Comparison of ENCODE assay signal across 11 mouse cellular contexts in the genomic region with DNA sequence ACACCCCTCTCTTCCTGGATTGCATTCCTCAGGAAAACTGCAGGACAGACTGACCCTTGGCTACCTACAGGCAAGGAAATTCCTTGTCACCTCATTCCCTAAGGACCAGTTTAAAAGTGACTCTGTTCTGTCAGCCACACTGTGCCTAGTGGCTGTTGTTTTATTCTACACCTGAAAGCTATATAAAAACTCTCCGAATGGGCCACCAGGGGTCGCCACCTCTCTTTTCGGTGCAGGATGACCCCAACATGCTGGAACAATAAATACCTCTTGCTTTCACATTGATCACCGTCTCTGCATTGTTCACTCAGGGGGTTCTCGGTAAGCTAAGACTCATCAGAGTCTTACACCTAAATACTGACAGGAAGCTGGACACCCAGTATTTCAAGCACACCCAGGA.
DNase-seq lines count a peak whose midpoint lies in the region; ATAC-seq lines count a peak whose summit lies in the region.
"Had no signal": no experiment of that assay in that cellular context is flagged by ENCODE, and none has a peak within 500 bp of the region (broad histone marks: within the 10 kb centered on the region; RNA-seq: fewer than 3 reads in every experiment).

No protein-coding gene starts in this region.

- peak; percentile 7 to 13 for DNase-seq in kidney, postnatal 4 days
- DNase-seq in kidney, adult 11 months: no peak
- DNase-seq in 3T3-L1 (ENCODE audit: low read depth, low spot score) (peak; percentile 73), 416B (ENCODE audit: low read depth) (peak; percentile 29)
- peak; percentile 13 for DNase-seq in brain, adult 2 months (ENCODE audit: low read depth, low spot score)
- DNase-seq: cerebellum, postnatal 25 days; gastrocnemius, postnatal 10 days; kidney, adult 8-10 months had no signal

- no peak for ATAC-seq in erythroid progenitor cell, adult 5-6 weeks (replicated peaks; ENCODE audit: low FRiP score, poor library complexity, severe bottlenecking)
- ATAC-seq in megakaryocyte-erythroid progenitor cell, adult 5-6 weeks (replicated peaks; ENCODE audit: low FRiP score, low TSS enrichment, poor library complexity, severe bottlenecking): no peak
- ATAC-seq: liver, embryonic 12.5 days had no signal
